Mouse (Mus musculus): ENCODE data around the gene Il13.

DNA sequence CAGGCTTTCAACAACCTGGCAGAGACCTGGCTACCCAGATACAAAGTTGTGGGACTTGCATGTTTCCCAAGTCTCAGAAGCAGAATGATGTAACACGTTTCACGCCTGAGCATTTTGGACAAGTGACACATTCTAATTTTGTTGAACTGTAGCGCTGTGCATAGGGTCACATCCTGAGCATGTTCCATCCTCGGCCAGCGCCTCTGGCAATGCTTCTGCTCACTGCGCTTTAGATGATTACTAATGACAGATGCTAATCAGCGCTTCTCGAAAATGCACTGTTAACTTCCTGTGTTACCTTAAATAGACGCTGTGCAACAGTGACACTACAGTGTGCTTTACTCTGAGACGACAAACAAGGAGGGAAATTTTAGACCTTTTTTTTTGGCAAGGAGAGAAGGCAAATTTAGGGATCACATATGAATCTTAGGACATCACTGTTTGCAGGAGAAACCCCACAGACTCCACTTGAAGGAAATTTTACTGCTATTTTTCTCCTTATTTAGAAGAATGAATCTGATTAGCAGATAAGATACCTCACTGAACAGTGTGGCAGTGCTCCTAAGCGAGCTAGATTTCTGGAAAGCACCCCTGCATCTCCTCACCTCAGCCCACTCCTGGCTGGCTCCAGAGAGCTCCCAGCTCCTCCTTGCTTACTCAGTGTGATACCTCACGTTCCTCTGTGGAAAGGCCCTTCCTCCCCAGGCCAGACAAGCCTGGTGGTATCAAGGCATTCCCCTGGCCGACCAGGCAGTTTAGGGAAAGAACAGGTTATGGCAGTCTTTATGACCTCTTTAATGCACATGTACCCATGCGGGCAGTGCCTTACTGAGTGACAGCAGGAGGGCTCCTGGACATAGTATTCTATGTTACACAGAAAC is 28.5 kb upstream of the Il13 start:
- TF ChIP-seq TBP (conservative IDR thresholded peaks at IDR 0.05; ENCODE audit: low read depth, low read length) (peak; percentile 68), POLR2A (IDR thresholded peaks at IDR 0.05; ENCODE audit: low read depth, low read length) (peak; percentile 47), SIN3A (IDR thresholded peaks at IDR 0.05; ENCODE audit: low read length) (peak; percentile 95), JUND (conservative IDR thresholded peaks at IDR 0.05; ENCODE audit: low read depth, low read length) (0 out of 2 replicates have a peak, but pooled peaks have one; percentile 58), ZMIZ1 (IDR thresholded peaks at IDR 0.05; ENCODE audit: low read depth, low read length) (no peak; the same call in none of the 2 replicates), ELF1 (IDR thresholded peaks at IDR 0.05; ENCODE audit: low read depth, low read length) (peak; percentile 59; the same call in 1 of the 2 replicates), USF1 (IDR thresholded peaks at IDR 0.05; ENCODE audit: low read depth, low read length) (no peak)
